Mouse (Mus musculus) erythroblast, embryonic 14.5 days (primary cell): ENCODE data around the gene Dennd5a. TPM values are rescaled to one million over a fixed set of nuclear protein-coding genes. Genes with fewer than 3 reads are reported as not detected.

ENCODE experiments used
- H3K27me3 ChIP-seq: 2 replicates; pipeline ENCODE4 v1.6.1; 2012; ENCODE audit warnings: inconsistent platforms; ENCODE audit not compliant: control insufficient read depth
- H3K36me3 ChIP-seq: 2 replicates; pipeline ENCODE4 v1.6.1; 2012; ENCODE audit warnings: mild to moderate bottlenecking, inconsistent platforms; ENCODE audit not compliant: control insufficient read depth
- H3K4me1 ChIP-seq: 2 replicates; pipeline ENCODE4 v1.6.1; 2012; ENCODE audit warnings: inconsistent platforms; ENCODE audit not compliant: control insufficient read depth
- H3K4me3 ChIP-seq: replicated peaks from 2 replicates; pipeline ENCODE3; 2012; ENCODE audit warnings: moderate library complexity, mild to moderate bottlenecking, inconsistent platforms
- H3K9me3 ChIP-seq: 2 replicates; pipeline ENCODE4 v1.6.1; 2012; ENCODE audit warnings: low read length, inconsistent platforms, mixed read lengths; ENCODE audit not compliant: control insufficient read depth
- GATA1 ChIP-seq: IDR thresholded peaks from 2 replicates; pipeline ENCODE4 v1.6.1; 2012; ENCODE audit warnings: low read length, inconsistent platforms, mixed read lengths
- TAL1 ChIP-seq: IDR thresholded peaks from 3 replicates; pipeline ENCODE4 v1.6.1; 2012; ENCODE audit warnings: low read length, inconsistent platforms, mixed read lengths
- polyA plus RNA-seq: library from polyadenylated mRNA; stranded (reverse); fragments of >175 nt; gene quantifications from 2 replicates; pipeline ENCODE4 v1.2.3, GENCODE M21; 2012

Gene Dennd5a
- polyA plus RNA-seq, 1 experiment, result 0.45 TPM

DNA sequence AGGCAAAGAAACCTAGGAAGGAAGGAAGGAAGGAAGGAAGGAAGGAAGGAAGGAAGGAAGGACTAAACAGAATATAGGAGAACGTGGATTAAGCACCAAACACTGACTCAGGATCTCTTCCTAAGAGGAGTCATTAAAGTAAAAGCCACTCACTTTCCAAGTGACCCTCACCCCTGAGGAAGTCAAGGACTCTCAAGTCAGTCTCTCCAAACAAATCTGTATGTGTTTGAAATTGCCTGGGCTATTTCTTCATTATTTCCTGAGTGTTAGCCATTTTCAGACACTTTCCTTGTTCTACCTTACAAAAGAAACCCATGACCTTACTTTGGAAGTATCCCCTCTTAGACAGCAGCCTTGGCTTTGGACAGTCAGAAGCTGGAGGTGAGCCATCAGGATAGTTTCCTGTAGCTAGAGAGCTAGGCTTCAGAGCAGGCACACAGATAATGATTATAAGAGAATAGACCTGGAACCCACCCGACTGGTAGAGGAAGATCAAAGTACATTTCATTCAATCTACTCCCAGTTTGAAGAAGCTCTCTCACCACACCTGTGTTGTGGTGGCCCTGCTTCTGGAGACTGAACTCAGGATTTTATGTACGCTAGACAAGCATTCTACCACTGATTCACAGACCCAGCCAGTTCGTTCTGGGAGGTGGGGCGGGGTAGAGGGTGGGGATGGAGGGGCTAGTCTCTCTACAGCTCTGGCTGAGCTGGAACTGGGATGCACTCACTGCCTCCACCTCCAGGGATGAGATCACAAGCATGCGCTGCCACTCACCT is 5.5 kb downstream of the Dennd5a start:
- TF ChIP-seq GATA1 (no peak), TAL1 (no peak)
- no peaks in the 10 kb centered on the region for H3K36me3 ChIP-seq
- H3K9me3 ChIP-seq, result no peaks in the 10 kb centered on the region
- no peak overlapping the region for H3K4me3 ChIP-seq
- H3K27me3 ChIP-seq, result no peaks in the 10 kb centered on the region
- peaks cover 17% of the 10 kb centered on the region for H3K4me1 ChIP-seq

DNA sequence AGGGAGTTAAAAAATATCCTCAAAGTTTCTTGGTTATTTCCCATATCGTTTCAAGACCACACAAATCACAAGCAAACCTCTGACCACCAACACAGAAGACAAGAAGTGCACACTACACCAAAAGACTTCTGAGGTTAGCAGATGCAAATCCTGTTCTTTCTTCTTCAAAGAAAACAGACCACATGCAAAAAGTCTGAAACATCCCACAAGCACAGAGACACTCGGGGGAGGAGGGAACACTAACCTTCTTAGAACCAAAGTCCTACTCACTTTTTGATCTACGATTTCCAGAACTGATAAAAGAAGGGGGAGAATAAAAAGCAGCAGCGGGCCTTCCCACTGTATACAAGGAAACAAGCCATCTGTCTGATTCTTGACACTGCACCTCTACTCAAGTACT is 9.0 kb downstream of the Dennd5a start:
- Histone ChIP-seq H3K9me3 (no peaks in the 10 kb centered on the region), H3K4me1 (no peaks in the 10 kb centered on the region)

DNA sequence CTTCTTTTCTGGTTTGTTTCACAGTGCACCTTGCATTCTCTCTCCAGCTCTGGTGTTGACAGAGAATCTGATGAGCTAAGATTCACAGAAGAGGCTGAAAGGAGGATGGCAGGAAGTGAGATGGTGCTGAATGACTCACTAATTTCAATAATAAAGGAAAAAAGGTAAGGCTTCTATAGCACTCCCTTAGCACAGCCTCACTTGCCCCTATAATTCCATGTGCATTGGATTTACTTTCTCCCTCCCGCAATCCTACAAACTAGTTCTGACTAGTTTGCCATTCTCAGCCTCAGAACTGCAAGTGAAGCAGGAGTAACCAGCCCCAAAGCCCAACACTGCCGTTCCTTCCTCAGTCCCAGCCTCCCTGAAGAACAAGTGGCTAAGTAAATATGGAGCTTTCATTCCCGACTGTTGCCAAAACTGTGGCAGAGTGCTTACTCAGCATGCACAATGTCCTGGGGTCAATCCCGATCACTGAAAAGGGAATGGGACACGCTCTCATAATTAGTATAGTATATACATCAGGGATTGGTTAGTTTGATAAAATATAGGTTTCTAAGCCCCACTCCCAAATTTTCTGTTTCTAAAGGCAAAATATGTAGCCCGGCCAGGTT is 15.7 kb downstream of the Dennd5a start:
- H3K9me3 ChIP-seq, result no peaks in the 10 kb centered on the region
- TF ChIP-seq TAL1 (no peak), GATA1 (no peak)
- H3K27me3 ChIP-seq, result no peaks in the 10 kb centered on the region
- no peaks in the 10 kb centered on the region for H3K36me3 ChIP-seq
- no peaks in the 10 kb centered on the region for H3K4me1 ChIP-seq
- H3K4me3 ChIP-seq, result no peak overlapping the region

More for the DNA sequence above, 9.0 kb downstream of the Dennd5a start:
- no peak for TF ChIP-seq GATA1
- TF ChIP-seq TAL1, result no peak
- Histone ChIP-seq H3K4me3 (no peak overlapping the region), H3K27me3 (no peaks in the 10 kb centered on the region), H3K36me3 (no peaks in the 10 kb centered on the region)

DNA sequence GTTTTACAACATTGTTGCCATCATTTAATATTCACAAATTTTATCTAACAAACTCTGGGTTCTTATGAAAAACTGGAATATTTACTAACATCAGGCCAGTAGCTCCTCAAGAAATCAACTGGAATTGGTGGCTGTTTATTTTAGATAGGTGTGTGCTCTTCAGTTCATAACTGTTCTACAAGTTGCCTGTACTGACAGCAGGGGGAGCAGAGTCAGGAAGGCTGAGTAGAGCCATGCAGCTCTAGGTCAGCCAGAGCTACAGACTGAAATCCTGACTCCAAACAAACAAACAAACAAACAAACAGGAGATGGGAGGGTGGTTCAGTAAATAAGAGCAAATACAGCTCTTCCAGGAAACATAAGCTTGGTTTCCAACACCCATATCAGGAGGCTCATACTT is 30.6 kb downstream of the Dennd5a start:
- Histone ChIP-seq H3K4me3 (no peak overlapping the region), H3K27me3 (no peaks in the 10 kb centered on the region), H3K9me3 (no peaks in the 10 kb centered on the region), H3K36me3 (peaks cover 17% of the 10 kb centered on the region), H3K4me1 (no peaks in the 10 kb centered on the region)
- no peak for TF ChIP-seq GATA1
- no peak for TF ChIP-seq TAL1

DNA sequence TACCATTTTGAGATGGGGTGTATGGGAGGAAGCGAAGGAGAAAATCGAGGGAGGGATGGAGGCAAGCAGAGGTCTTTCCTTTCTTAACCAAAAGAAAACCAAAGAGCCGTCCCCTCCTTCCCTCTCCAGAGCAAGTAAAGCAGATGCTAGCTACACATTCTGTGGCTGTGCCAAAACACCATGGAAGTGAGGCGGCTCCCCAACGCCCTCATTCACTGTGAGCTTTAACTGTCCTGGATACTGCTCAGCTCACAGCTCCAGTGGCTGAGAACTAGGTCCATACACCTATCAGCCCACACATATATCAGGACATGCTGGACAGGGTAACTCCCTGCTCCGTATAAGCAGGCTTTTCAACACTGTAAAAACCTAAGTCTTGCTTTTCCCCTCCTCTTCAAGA is 31.9 kb downstream of the Dennd5a start:
- no peak for TF ChIP-seq TAL1
- no peak for TF ChIP-seq GATA1
- H3K4me1 ChIP-seq, result no peaks in the 10 kb centered on the region
- H3K36me3 ChIP-seq, result peaks cover 10% of the 10 kb centered on the region
- H3K9me3 ChIP-seq, result no peaks in the 10 kb centered on the region
- no peaks in the 10 kb centered on the region for H3K27me3 ChIP-seq
- no peak overlapping the region for H3K4me3 ChIP-seq

DNA sequence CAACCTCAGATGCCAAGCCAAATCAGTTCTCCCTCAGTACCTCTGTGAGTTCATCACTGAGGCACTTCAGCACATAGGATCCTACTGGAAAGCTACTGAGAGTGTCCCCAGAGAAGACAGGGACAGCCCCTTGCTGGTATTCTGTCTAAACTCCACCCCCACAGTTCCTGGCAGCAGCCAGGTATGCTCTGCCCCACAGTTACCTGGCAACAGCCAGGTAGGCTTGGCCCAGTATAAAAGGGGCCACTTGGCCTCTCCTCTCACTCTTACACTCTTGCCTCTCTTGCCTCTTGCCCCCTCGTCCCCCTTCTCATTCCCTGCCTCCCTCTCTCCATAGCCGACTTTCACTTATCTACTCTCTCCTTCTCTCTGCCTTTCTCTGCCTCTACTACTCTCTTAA is 35.3 kb downstream of the Dennd5a start:
- no peaks in the 10 kb centered on the region for H3K9me3 ChIP-seq
- H3K4me1 ChIP-seq, result no peaks in the 10 kb centered on the region
- H3K4me3 ChIP-seq, result no peak overlapping the region
- TF ChIP-seq TAL1 (no peak), GATA1 (no peak)
- peaks cover 15% of the 10 kb centered on the region for H3K36me3 ChIP-seq
- no peaks in the 10 kb centered on the region for H3K27me3 ChIP-seq

DNA sequence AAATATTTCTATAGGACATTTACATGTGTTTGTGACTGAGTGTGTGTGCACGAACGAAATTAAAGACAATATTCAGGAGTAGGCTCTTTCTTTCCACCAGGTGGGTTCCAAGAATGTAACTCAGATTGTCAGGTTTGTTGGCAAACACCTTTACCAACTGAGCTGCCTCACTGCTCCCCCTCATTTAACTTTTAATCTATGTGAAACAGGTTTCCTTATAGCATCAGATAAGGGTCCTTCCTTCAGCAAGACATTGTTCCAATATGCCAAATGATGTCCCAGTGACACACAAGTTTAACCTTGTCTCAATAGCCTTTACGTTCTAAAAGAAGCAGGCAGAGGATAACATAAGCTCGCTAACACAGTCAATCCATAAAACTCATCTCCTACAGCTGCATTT is 37.4 kb downstream of the Dennd5a start:
- no peaks in the 10 kb centered on the region for H3K4me1 ChIP-seq
- H3K4me3 ChIP-seq, result no peak overlapping the region
- TF ChIP-seq GATA1, result no peak
- no peak for TF ChIP-seq TAL1
- peaks cover 27% of the 10 kb centered on the region for H3K36me3 ChIP-seq
- no peaks in the 10 kb centered on the region for H3K9me3 ChIP-seq
- H3K27me3 ChIP-seq, result no peaks in the 10 kb centered on the region

DNA sequence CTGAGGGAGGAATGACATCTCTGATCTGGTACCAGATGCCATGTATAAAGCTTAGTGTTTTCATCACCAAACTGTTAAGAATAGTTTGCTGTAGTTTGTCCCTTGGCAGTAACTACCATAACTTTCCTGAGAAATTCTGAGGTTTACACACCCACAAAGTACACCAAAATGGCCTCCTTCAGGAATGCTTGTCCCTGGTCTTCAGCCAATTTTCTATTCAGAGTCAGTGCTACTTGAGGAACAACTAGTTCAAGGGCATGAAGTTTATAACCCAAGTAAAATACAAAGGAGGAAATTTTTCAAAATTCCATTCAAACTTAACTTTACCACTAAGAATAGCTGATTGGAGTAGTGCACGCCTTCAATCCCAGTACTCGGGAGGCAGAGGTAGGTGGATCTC is 54.1 kb downstream of the Dennd5a start:
- H3K4me1 ChIP-seq, result no peaks in the 10 kb centered on the region
- H3K4me3 ChIP-seq, result no peak overlapping the region
- H3K9me3 ChIP-seq, result no peaks in the 10 kb centered on the region
- no peaks in the 10 kb centered on the region for H3K27me3 ChIP-seq
- peaks cover 50% of the 10 kb centered on the region for H3K36me3 ChIP-seq
- TF ChIP-seq TAL1 (no peak), GATA1 (no peak)

DNA sequence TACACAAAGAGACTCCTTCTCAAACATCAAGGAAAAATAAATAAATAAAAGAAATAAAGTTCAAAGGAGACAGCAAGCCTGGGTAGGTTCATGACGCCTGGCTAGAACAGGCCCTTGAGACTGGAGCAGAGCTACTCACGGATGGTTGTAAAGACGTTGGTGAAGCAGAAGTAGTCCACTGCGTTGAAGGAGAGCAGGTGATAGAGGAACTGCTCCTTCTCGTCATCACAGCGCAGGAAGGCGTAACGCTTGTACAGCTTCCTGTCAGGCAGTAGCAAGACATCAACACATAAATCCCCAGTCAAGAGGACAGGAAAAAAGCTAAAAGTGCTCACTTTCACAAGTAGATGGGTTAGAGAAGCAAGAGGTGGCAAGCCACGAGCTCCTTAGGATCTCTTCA is 59.3 kb downstream of the Dennd5a start:
- H3K9me3 ChIP-seq, result no peaks in the 10 kb centered on the region
- TF ChIP-seq TAL1 (no peak), GATA1 (no peak)
- no peaks in the 10 kb centered on the region for H3K4me1 ChIP-seq
- H3K27me3 ChIP-seq, result no peaks in the 10 kb centered on the region
- H3K4me3 ChIP-seq, result no peak overlapping the region
- peaks cover 73% of the 10 kb centered on the region for H3K36me3 ChIP-seq
